Mouse (Mus musculus) heart, adult 8-10 months (tissue): ENCODE measurements around the gene Pnkd. TPM values are rescaled to one million over a fixed set of nuclear protein-coding genes. Genes with fewer than 3 reads are reported as not detected.
"Not testable (repeated sequence)": the region's sequence is repeated elsewhere in the genome, so short reads cannot be mapped to it uniquely, and the experiment has no call there.

Experiments used
- DNase-seq: peaks from one replicate; pipeline ENCODE4 v3.0.0; 2022; ENCODE audit warnings: low spot score
- total RNA-seq, 4 experiments: library from RNA; stranded (reverse); gene quantifications; 2 replicates each; pipeline ENCODE4 v1.2.4; 2022

The Pnkd gene
- total RNA-seq, 4 experiments from 2014 or later: 125 to 142 (median 135) TPM

GRCm38 (mm10) chr1:74329899-74330431 is 45.2 kb downstream of the Pnkd start:
- no peak for DNase-seq

GRCm38 (mm10) chr1:74331046-74331681 is 46.4 kb downstream of the Pnkd start:
- DNase-seq: peak; percentile 67

GRCm38 (mm10) chr1:74332241-74332763 is 47.6 kb downstream of the Pnkd start:
- DNase-seq: peak; percentile 94

GRCm38 (mm10) chr1:74332930-74333329 is 48.2 kb downstream of the Pnkd start:
- DNase-seq: no peak

GRCm38 (mm10) chr1:74334607-74335006 is 49.9 kb downstream of the Pnkd start:
- DNase-seq: no peak

GRCm38 (mm10) chr1:74335033-74335432 is 50.3 kb downstream of the Pnkd start:
- DNase-seq: peak; percentile 80

GRCm38 (mm10) chr1:74335436-74336170 is 50.9 kb downstream of the Pnkd start:
- DNase-seq: no peak

GRCm38 (mm10) chr1:74337241-74337771 is 52.6 kb downstream of the Pnkd start:
- DNase-seq: no peak

- DNase-seq: no peak
These were observed 53.3 kb downstream of the Pnkd start for GRCm38 (mm10) chr1:74338013-74338412.

GRCm38 (mm10) chr1:74338626-74339025 is 53.9 kb downstream of the Pnkd start:
- no peak for DNase-seq

- no peak for DNase-seq
These were observed 55.2 kb downstream of the Pnkd start for GRCm38 (mm10) chr1:74339917-74340316.

- DNase-seq: peak; percentile 60
These were observed 55.6 kb downstream of the Pnkd start for GRCm38 (mm10) chr1:74340361-74340764.

- not testable (repeated sequence) for DNase-seq
These were observed 56.3 kb downstream of the Pnkd start for GRCm38 (mm10) chr1:74340992-74341391.

GRCm38 (mm10) chr1:74341898-74342297 is 57.2 kb downstream of the Pnkd start:
- no peak for DNase-seq

- no peak for DNase-seq
These were observed 57.6 kb downstream of the Pnkd start for GRCm38 (mm10) chr1:74342308-74342707.

- DNase-seq: no peak
These were observed 58.4 kb downstream of the Pnkd start for GRCm38 (mm10) chr1:74343161-74343560.

- no peak for DNase-seq
These were observed 59.6 kb downstream of the Pnkd start for GRCm38 (mm10) chr1:74344163-74344916.

GRCm38 (mm10) chr1:74351185-74351769 is 66.5 kb downstream of the Pnkd start:
- DNase-seq: no peak

- no peak for DNase-seq
These were observed 67.9 kb downstream of the Pnkd start for GRCm38 (mm10) chr1:74352532-74353096.

GRCm38 (mm10) chr1:74353453-74354229 is 68.9 kb downstream of the Pnkd start:
- no peak for DNase-seq
